8 mouse cellular contexts compared by ENCODE assay signal in genomic region chr10:88371793-88372192, GRCm38 (mm10). TPM values are rescaled to one million over a fixed set of nuclear protein-coding genes. Genes with fewer than 3 reads are reported as not detected.
DNase-seq lines count a peak whose midpoint lies in the region; ATAC-seq and TF ChIP-seq lines count a peak whose summit lies in the region.

No protein-coding gene starts in this region.

- H3K27ac ChIP-seq in lung, postnatal 0 days (ENCODE audit: low read length): no peak overlapping the region

- H3K4me2 ChIP-seq in lung, postnatal 0 days (replicated peaks; ENCODE audit: low read depth, low read length): no peak overlapping the region

- H3K4me1 ChIP-seq in lung, postnatal 0 days (ENCODE audit: insufficient read depth, low read depth, low read length): no peaks in the 10 kb centered on the region

- DNase-seq in embryo, embryonic 10 days (ENCODE audit: low spot score): peak; percentile 40
- no peak for DNase-seq in embryo, embryonic 10.5 days (ENCODE audit: low spot score)
- DNase-seq in lung, postnatal 0 days (ENCODE audit: low spot score): no peak
- no peak for DNase-seq in lung, postnatal 25 days (ENCODE audit: low spot score)
- DNase-seq in R1 (ENCODE audit: low read depth, low spot score): peak; percentile 66
- peak; percentile 57 for DNase-seq in naive thymus-derived CD4-positive, alpha-beta T cell, adult 2 months (ENCODE audit: low read depth)
- no peak for DNase-seq in left cerebral cortex, adult 8-10 months (ENCODE audit: low spot score in 2 of 2)
- DNase-seq in urinary bladder, adult 18-20 months (ENCODE audit: low spot score in 2 of 2): no peak

- no peak for TF ChIP-seq EP300 in lung, postnatal 0 days (IDR thresholded peaks at IDR 0.05)

- H3K36me3 ChIP-seq in lung, postnatal 0 days (ENCODE audit: insufficient read depth, low read length): no peaks in the 10 kb centered on the region

- no peak overlapping the region for H3K9ac ChIP-seq in lung, postnatal 0 days (replicated peaks; ENCODE audit: low read depth)

- peak; percentile 76 for TF ChIP-seq CTCF in lung, postnatal 0 days (IDR thresholded peaks at IDR 0.05)

- WGBS in lung, postnatal 0 days: 7% methylated on average over 2 of the region's 2 CpGs

- H3K27me3 ChIP-seq in lung, postnatal 0 days (replicated peaks; ENCODE audit: insufficient read depth, low read length): no peaks in the 10 kb centered on the region

- no peak overlapping the region for H3K4me3 ChIP-seq in lung, postnatal 0 days (ENCODE audit: low read depth, low read length)

- no peaks in the 10 kb centered on the region for H3K9me3 ChIP-seq in lung, postnatal 0 days (ENCODE audit: low read length)

- no peak for ATAC-seq in lung, postnatal 0 days

RNA-seq across cellular contexts. Expression of gene Dram1, which starts 7.1 kb away (rescaled TPM):
- 232 and 257 TPM in 2 replicates for polyA plus RNA-seq in lung, postnatal 0 days (2015; fragmentation: Nextera tagmentation; extraction: Ambion mirVana)
- 1 to 10 TPM in 1 of 4 experiments, under 1 TPM in 3; 0.65 to 1.9 (median 0.81) TPM for total RNA-seq in left cerebral cortex, adult 8-10 months (2022)

RNA-seq across cellular contexts. Expression of gene Gnptab, which starts 7.1 kb away (rescaled TPM):
- 9.9 and 10.2 TPM in 2 replicates for polyA plus RNA-seq in lung, postnatal 0 days (2015; fragmentation: Nextera tagmentation; extraction: Ambion mirVana)
- total RNA-seq in left cerebral cortex, adult 8-10 months (2022): 10 to 100 TPM; 61.9 to 69.7 (median 63.8) TPM

Comparison
In these comparisons a context has a peak if more than half of its experiments do, and no peak if none do; other contexts are left out.
1. DNase-seq: peak in embryo, embryonic 10 days (single experiment), R1 (single experiment) and naive thymus-derived CD4-positive, alpha-beta T cell, adult 2 months (single experiment); none in embryo, embryonic 10.5 days (single experiment), lung, postnatal 0 days (single experiment), lung, postnatal 25 days (single experiment), left cerebral cortex, adult 8-10 months (0 of 2) and urinary bladder, adult 18-20 months (0 of 2).